Mouse (Mus musculus): ENCODE measurements around the gene Efl1. TPM values are rescaled to one million over a fixed set of nuclear protein-coding genes. Genes with fewer than 3 reads are reported as not detected.

Efl1 gene
- total and polyA plus RNA-seq, 3 experiments = 19.5 to 27.4 (median 21.0) TPM

DNA sequence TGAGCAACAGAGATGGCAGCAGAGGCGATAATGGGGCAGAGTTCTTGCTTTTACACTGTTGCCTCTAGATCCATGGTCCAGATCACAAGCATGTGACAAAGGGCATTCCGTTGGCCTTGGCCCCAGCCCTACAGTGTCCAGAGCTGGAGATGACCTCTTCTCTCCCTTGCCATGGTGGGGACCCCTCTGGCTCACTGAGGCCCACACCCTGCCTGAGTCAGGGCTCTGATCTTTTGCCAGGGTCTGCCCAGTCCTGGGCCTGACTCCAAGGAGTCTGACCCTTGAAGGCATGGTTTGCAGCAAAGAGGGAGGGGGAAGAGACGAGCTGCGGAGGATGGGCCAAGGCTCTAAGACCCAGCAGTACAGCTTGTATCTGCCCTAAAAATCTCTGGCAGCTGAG, 159.8 kb downstream of the Efl1 start:
- H3K27ac ChIP-seq (ENCODE audit: insufficient read depth, low read depth) = no peak overlapping the region
- no peak for DNase-seq (ENCODE audit: extremely low read depth)
- H3K4me3 ChIP-seq (replicated peaks in 1 of 3; ENCODE audit: low read depth in 2 of 3, low read length in 2 of 3, poor library complexity in 1 of 3) = no peak overlapping the region
- no peak overlapping the region for H3K4me2 ChIP-seq (ENCODE audit: insufficient read depth, low read depth, poor library complexity, severe bottlenecking)
- H3K9me3 ChIP-seq (replicated peaks; ENCODE audit: low read length) = no peaks in the 10 kb centered on the region
- peaks cover 16 to 68% of the 10 kb centered on the region in 2 experiments for H3K4me1 ChIP-seq (ENCODE audit: control insufficient read depth in 1 of 2, insufficient read depth in 2 of 2)
- peaks cover 17% of the 10 kb centered on the region for H3K27me3 ChIP-seq (replicated peaks)
- no peak overlapping the region for H3K9ac ChIP-seq (ENCODE audit: insufficient read depth, low read depth)
- H3K36me3 ChIP-seq (replicated peaks in 1 of 2; ENCODE audit: control insufficient read depth in 1 of 2, insufficient read depth in 1 of 2, low read length in 1 of 2) = no peaks in the 10 kb centered on the region
- dilution Hi-C loops (cut with MboI; ENCODE audit: extremely low pct_ligation_motif_present, extremely low pct_unique_long_range_greater_than_20kb, low sequenced_read_pairs) = no loop called here
- H3K79me2 ChIP-seq (replicated peaks; ENCODE audit: control insufficient read depth, extremely low read depth, insufficient read depth, poor library complexity, severe bottlenecking) = no peaks in the 10 kb centered on the region
- in situ Hi-C loops (cut with MboI; ENCODE audit: low pct_ligation_motif_present, low pct_unique_long_range_greater_than_20kb, low sequenced_read_pairs) = no loop called here
- TF ChIP-seq GABPA (IDR thresholded peaks at IDR 0.05; ENCODE audit: insufficient replicate concordance, low read depth, low read length) = no peak
- no peak for TF ChIP-seq CTCF (conservative IDR thresholded peaks at IDR 0.05 in 1 of 2, IDR thresholded peaks at IDR 0.05 in 1 of 2; ENCODE audit: low read depth in 2 of 2, low read length in 2 of 2)
- no peak for TF ChIP-seq ZC3H11A (IDR thresholded peaks at IDR 0.05; ENCODE audit: low read depth, low read length)

DNA sequence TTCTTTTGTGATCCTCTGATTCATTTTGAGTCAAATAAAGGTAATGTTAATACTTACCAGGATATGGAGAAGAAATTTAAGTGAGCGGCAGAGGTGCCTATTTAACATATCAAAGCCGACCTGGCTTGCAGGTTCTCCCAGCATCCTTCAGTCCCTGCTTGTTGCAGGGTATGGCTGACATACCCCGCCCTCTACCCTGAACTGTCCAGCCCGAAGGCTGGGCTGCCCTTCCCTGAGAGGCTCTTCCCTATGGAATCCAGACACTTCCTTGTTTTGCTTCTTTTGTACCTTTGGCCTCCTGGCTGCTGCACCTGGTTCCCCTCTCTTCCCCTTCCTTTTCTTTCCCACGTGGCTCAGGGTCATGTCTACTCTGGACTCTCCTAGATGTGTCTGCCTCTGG, 160.7 kb downstream of the Efl1 start:
- no peaks in the 10 kb centered on the region for H3K36me3 ChIP-seq (replicated peaks in 1 of 2; ENCODE audit: control insufficient read depth in 1 of 2, insufficient read depth in 1 of 2, low read length in 1 of 2)
- in situ Hi-C loops (cut with MboI; ENCODE audit: low pct_ligation_motif_present, low pct_unique_long_range_greater_than_20kb, low sequenced_read_pairs) = no loop called here
- H3K4me1 ChIP-seq (ENCODE audit: control insufficient read depth in 1 of 2, insufficient read depth in 2 of 2) = peaks cover 16 to 68% of the 10 kb centered on the region in 2 experiments
- no peak overlapping the region for H3K4me3 ChIP-seq (replicated peaks in 1 of 3; ENCODE audit: low read depth in 2 of 3, low read length in 2 of 3, poor library complexity in 1 of 3)
- H3K4me2 ChIP-seq (ENCODE audit: insufficient read depth, low read depth, poor library complexity, severe bottlenecking) = no peak overlapping the region
- TF ChIP-seq MAX (IDR thresholded peaks at IDR 0.05; ENCODE audit: low read length) = no peak
- TF ChIP-seq CTCF (conservative IDR thresholded peaks at IDR 0.05 in 1 of 2, IDR thresholded peaks at IDR 0.05 in 1 of 2; ENCODE audit: low read depth in 2 of 2, low read length in 2 of 2) = no peak
- no peak for TF ChIP-seq EP300 (IDR thresholded peaks at IDR 0.05; ENCODE audit: low read length)
- TF ChIP-seq MYC (IDR thresholded peaks at IDR 0.05; ENCODE audit: low read depth, low read length) = no peak
- H3K9ac ChIP-seq (ENCODE audit: insufficient read depth, low read depth) = no peak overlapping the region
- DNase-seq (ENCODE audit: extremely low read depth) = no peak
- H3K79me2 ChIP-seq (replicated peaks; ENCODE audit: control insufficient read depth, extremely low read depth, insufficient read depth, poor library complexity, severe bottlenecking) = no peaks in the 10 kb centered on the region
- no peak overlapping the region for H3K27ac ChIP-seq (ENCODE audit: insufficient read depth, low read depth)
- peaks cover 11% of the 10 kb centered on the region for H3K27me3 ChIP-seq (replicated peaks)
- dilution Hi-C loops (cut with MboI; ENCODE audit: extremely low pct_ligation_motif_present, extremely low pct_unique_long_range_greater_than_20kb, low sequenced_read_pairs) = no loop called here
- no peaks in the 10 kb centered on the region for H3K9me3 ChIP-seq (replicated peaks; ENCODE audit: low read length)

DNA sequence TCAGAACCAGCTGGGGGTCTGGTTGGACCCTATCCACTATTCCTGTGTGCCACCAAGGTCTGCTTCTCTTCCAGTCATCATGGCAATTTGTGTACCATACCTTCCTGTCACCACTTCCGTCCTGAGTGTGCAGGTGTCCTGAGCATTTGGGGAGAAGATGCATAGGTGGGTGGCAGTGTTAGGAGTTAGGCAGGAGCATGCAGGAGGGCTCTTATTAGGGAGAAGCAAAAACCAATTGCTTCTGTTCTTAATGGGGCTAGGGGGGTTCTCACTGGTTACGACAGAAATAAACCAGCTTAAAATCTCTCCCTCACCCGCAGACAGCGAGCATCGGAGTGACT, 162.4 kb downstream of the Efl1 start:
- H3K27me3 ChIP-seq (replicated peaks) = peaks cover 15% of the 10 kb centered on the region
- H3K4me2 ChIP-seq (ENCODE audit: insufficient read depth, low read depth, poor library complexity, severe bottlenecking) = peak overlapping the region; percentile 94
- H3K36me3 ChIP-seq (replicated peaks in 1 of 2; ENCODE audit: control insufficient read depth in 1 of 2, insufficient read depth in 1 of 2, low read length in 1 of 2) = no peaks in the 10 kb centered on the region
- TF ChIP-seq ZC3H11A (IDR thresholded peaks at IDR 0.05; ENCODE audit: low read depth, low read length) (no peak), HCFC1 (IDR thresholded peaks at IDR 0.05; ENCODE audit: low read depth, low read length) (no peak; the same call in 1 of the 2 replicates), GABPA (IDR thresholded peaks at IDR 0.05; ENCODE audit: insufficient replicate concordance, low read depth, low read length) (no peak), CHD2 (IDR thresholded peaks at IDR 0.05; ENCODE audit: low read length) (no peak), PAX5 (IDR thresholded peaks at IDR 0.05; ENCODE audit: low read length) (no peak), ZKSCAN1 (IDR thresholded peaks at IDR 0.05; ENCODE audit: borderline replicate concordance, low read depth, low read length) (no peak), USF2 (conservative IDR thresholded peaks at IDR 0.05; ENCODE audit: low read depth, low read length) (no peak), TBP (conservative IDR thresholded peaks at IDR 0.05; ENCODE audit: low read depth, low read length) (no peak), NELFE (IDR thresholded peaks at IDR 0.05; ENCODE audit: low read depth, low read length) (no peak), IRF4 (IDR thresholded peaks at IDR 0.05; ENCODE audit: low read depth, low read length) (no peak), JUND (conservative IDR thresholded peaks at IDR 0.05; ENCODE audit: low read depth, low read length) (no peak), MYC (IDR thresholded peaks at IDR 0.05; ENCODE audit: low read depth, low read length) (no peak), USF1 (IDR thresholded peaks at IDR 0.05; ENCODE audit: low read depth, low read length) (no peak), ZMIZ1 (IDR thresholded peaks at IDR 0.05; ENCODE audit: low read depth, low read length) (no peak), NRF1 (IDR thresholded peaks at IDR 0.05; ENCODE audit: low read depth, low read length) (no peak), CHD1 (IDR thresholded peaks at IDR 0.05; ENCODE audit: low read depth, low read length) (no peak), RAD21 (IDR thresholded peaks at IDR 0.05; ENCODE audit: low read depth, low read length) (no peak), MAZ (IDR thresholded peaks at IDR 0.05; ENCODE audit: low read depth, low read length) (no peak)
- dilution Hi-C loops (cut with MboI; ENCODE audit: extremely low pct_ligation_motif_present, extremely low pct_unique_long_range_greater_than_20kb, low sequenced_read_pairs) (no loop called here), in situ Hi-C loops (cut with MboI; ENCODE audit: low pct_ligation_motif_present, low pct_unique_long_range_greater_than_20kb, low sequenced_read_pairs) (no loop called here)
- H3K4me1 ChIP-seq (ENCODE audit: control insufficient read depth in 1 of 2, insufficient read depth in 2 of 2) = peaks cover 16 to 61% of the 10 kb centered on the region in 2 experiments
- no peak overlapping the region for H3K27ac ChIP-seq (ENCODE audit: insufficient read depth, low read depth)
- no peak for DNase-seq (ENCODE audit: extremely low read depth)
- H3K9ac ChIP-seq (ENCODE audit: insufficient read depth, low read depth) = no peak overlapping the region
- no peaks in the 10 kb centered on the region for H3K79me2 ChIP-seq (replicated peaks; ENCODE audit: control insufficient read depth, extremely low read depth, insufficient read depth, poor library complexity, severe bottlenecking)
- no peak overlapping the region for H3K4me3 ChIP-seq (replicated peaks in 1 of 3; ENCODE audit: low read depth in 2 of 3, low read length in 2 of 3, poor library complexity in 1 of 3)
- H3K9me3 ChIP-seq (replicated peaks; ENCODE audit: low read length) = no peaks in the 10 kb centered on the region
